Mouse (Mus musculus) embryo, embryonic 9.5 days (tissue): ENCODE measurements around the gene Il23r.
"Not testable (repeated sequence)": the region's sequence is repeated elsewhere in the genome, so short reads cannot be mapped to it uniquely, and the experiment has no call there.

Experiments used
- DNase-seq: peaks from one replicate; pipeline ENCODE4 v3.0.0-alpha.2; 2017; ENCODE audit errors: extremely low spot score

Il23r gene

GRCm38 (mm10) chr6:67491755-67492154 is at the start of gene Il23r:
TSS of gene Il23r (minus strand) at chr6:67491855.
- no peak for DNase-seq

DNA sequence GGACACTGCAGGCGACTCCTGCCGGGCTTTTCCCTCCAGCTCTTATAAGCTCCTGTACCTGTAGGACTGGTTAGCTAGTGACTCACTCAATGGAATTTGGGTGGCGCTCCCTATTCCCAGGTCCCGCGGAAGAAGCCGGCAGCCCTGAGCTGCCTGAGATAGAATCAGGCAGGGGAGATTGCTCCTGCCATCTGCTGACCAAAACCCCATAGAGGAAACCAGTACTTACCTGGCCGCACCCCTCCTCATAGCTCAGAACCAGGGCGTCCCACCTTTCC is 44.1 kb upstream of the Il23r start, which contains the start of gene Tacstd2:
Tacstd2 (minus strand) TSS at position 20 of the 278 bp plus-strand sequence.
- no peak for DNase-seq

GRCm38 (mm10) chr6:67535005-67535776 is 43.5 kb upstream of the Il23r start:
- DNase-seq = peak; percentile 50

- DNase-seq = peak; percentile 31
Measured at GRCm38 (mm10) chr6:67534191-67535004, 42.7 kb upstream of the Il23r start.

DNA sequence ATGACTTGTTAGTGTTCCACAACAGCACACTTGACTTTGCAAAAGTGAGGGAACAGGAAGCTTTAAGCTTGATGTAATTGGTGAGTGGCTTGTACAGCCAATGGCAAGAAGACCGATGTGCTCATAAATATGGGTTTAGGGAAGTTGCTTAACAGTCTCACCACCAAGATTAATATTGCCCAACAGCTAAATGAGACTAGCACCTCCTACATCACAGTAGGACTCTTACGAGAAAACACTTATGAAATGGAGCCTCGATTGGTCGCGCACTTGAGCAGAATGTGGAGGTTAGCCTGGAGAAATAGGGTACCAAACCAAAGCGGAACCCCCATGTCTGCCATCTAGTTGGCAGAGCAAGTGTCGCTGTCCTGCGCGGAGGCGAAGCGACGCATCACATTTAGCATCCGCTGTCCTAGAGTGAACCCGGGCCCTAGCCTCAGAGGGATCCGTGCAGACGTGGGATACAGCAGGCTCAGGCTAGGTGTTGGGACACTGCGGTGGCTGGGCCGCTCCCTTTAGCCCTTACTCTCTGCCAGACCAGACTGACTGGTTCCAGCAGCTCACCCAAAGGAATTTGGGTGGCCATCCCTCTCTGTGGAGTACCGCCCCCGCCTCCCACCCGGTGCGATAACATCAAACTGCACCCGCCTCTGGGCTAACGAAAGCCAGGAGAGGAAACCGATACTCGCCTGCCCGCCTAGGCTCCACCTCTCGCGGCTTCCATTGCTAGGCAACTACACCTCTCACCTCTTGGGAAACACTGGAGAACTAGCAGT is 41.2 kb upstream of the Il23r start:
- DNase-seq = peak; percentile 56

- no peak for DNase-seq
Measured at GRCm38 (mm10) chr6:67531822-67532162, 40.1 kb upstream of the Il23r start.

- DNase-seq = no peak
Measured at GRCm38 (mm10) chr6:67530992-67531821, 39.6 kb upstream of the Il23r start.

- no peak for DNase-seq
Measured at GRCm38 (mm10) chr6:67526356-67526755, 34.7 kb upstream of the Il23r start.

- no peak for DNase-seq
Measured at GRCm38 (mm10) chr6:67510752-67511151, 19.1 kb upstream of the Il23r start.

DNA sequence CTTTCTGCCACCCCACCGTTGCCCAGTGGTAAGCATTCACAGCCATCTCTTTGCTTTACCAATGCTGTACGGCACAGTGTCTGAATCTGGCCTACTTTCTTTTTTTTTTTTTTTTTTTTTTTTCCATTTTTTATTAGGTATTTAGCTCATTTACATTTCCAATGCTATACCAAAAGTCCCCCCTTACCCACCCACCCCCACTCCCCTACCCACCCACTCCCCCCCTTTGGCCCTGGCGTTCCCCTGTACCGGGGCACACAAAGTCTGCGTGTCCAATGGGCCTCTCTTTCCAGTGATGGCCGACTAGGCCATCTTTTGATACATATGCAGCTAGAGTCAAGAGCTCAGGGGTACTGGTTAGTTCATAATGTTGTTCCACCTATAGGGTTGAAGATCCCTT is 10.3 kb upstream of the Il23r start:
- not testable (repeated sequence) for DNase-seq

DNA sequence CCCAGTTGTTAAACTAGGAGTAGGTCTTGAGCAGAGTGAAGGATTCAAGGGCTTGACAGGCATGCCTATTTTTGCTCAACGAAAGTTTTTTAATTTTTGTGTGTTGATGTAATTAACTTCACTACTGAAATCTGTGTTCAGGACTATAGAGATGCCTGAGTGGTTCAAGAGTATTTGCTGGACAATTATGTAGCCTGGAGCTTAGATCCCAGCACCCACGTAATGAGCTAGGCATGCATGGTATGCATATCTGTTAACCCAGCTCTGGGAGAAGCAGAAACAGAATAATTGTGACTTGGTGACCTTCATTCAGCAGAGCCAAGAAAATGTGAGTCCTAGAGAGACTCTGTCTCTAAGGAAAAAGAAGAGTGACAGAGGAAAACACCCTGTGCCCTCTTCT is 10.6 kb downstream of the Il23r start:
- DNase-seq = no peak

DNA sequence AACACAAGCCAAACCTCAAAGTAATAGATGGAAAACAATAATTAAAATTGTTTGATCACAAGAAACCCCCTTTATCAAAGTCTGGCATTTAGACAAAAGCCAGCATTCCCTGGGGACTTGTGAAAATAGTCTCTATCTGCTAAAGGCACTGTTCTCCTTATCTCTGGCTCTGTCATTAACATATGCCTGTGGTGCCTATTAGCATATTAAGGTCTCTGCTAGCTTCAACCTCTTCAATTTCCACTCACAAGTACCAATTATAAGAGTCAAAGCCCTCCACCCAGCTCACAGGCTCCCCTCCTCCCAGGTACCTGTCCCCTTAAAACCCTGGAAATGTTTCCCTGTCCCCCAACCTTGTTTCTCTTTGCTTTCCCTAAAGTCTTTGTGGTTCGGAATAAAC is 20.4 kb downstream of the Il23r start:
- DNase-seq = no peak

- no peak for DNase-seq
Measured at GRCm38 (mm10) chr6:67459424-67459823, 32.2 kb downstream of the Il23r start.

GRCm38 (mm10) chr6:67451330-67451729 is 40.3 kb downstream of the Il23r start:
- DNase-seq = no peak

DNA sequence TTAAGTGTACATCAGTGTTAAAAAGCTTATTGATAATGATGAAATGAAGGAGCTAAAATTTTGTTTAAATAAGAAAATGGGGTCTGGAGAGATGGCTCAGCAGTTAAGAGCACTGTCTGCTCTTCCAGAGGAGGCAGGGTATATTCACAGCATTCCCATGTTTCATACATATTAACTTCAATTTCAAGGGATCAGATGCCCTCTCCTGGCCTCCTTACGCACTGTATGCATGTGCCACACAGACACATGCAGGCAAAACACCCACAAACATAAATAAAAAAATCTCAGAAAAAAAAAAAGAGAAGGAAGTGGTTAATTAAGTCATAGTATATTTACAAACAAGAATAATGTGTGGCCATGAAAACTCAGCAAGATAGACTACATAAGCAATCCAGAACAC is 45.8 kb downstream of the Il23r start:
- no peak for DNase-seq

- DNase-seq = no peak
Measured at GRCm38 (mm10) chr6:67443124-67443523, 48.5 kb downstream of the Il23r start.

GRCm38 (mm10) chr6:67437814-67438385 is 53.8 kb downstream of the Il23r start:
- DNase-seq = no peak

GRCm38 (mm10) chr6:67437028-67437427 is 54.6 kb downstream of the Il23r start:
- no peak for DNase-seq

DNA sequence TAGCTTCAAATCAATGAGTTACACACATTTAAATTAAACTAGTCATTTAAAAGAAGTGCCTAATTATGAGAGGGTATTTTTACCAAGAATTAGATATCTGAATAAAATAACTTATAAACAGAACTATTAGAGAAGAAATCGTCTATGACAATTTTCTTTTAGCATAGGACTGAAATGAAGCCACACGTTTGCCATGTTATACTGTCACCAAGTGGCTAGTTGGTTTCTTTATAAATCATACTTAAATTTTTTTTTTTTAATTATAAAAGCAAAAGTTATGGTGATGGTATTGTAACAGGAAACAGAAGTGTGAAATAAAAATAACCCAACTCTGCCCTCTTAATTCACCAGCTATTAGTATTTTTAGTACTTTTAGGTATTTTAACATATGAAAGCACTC is 55.4 kb downstream of the Il23r start:
- DNase-seq = no peak

DNA sequence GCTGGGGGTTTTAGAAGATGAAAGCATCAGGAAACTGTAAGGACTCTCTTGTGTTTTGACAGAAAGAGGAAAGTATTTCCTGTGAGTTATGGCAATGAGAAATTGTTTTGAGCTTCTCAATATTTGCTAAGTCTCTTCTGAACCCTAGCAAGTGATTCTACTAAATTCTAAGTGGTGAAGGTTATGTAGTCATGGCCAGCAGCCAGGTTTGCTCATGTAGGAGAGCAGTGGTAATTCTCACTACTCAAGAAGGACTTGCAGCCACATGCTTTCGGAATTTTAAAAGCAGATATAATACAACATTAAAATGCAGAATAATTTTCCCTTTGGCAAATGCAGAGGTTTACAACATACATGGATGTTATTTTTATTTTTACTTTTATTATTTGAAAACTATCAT is 55.9 kb downstream of the Il23r start:
- DNase-seq = no peak

DNA sequence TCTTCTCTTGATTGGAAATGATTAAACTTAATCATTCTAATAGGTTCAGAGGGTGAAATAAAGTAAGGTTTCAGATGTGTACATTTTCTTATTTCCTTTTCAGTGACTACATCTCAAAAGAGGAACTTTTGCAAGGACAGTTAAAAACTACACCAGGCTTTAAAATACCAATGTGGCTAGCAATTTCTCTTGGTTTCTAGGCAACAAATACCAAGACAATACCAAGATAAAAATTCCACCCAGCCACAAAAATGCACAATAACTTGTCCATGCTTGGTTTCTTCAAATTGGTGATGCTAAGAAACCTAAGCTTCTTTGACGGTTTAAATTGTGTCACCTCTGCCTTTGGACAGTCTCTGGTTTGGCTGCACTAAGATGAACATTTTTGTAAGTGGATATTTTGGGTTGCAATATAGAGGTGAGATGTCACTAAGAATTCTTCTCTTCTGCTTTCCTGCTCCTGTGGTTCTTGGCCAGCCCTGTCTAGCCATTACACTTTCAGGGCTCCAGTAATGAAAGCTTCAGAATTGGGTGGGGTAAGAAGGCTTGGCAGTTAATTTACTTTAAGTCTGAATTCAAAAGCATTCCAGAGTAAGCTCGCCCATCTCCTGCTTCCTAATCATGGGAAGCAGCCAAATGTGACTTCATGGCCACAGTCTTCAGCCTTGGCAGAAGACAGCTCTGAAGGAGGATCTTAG is 56.8 kb downstream of the Il23r start:
- DNase-seq = no peak
